Mouse (Mus musculus) hindbrain, embryonic 12.5 days (tissue): ENCODE measurements around the gene Muc20. TPM values are rescaled to one million over a fixed set of nuclear protein-coding genes. Genes with fewer than 3 reads are reported as not detected.

ENCODE experiments used
- ATAC-seq: fragments of 200-750 bp; cut with Nextera tagmentation; 2 replicates; pipeline ENCODE4 v1.8.0; 2017; ENCODE audit warnings: moderate TSS enrichment; ENCODE audit not compliant: low FRiP score
- H3K27ac ChIP-seq: fragments of 300-500 bp; sonication (generic); 2 replicates; pipeline ENCODE4 v1.5.1; 2016; ENCODE audit warnings: mild to moderate bottlenecking
- H3K27me3 ChIP-seq: fragments of 300-500 bp; sonication (generic); 2 replicates; pipeline ENCODE4 v1.6.1; 2016; ENCODE audit warnings: mild to moderate bottlenecking
- H3K36me3 ChIP-seq: fragments of 300-500 bp; sonication (generic); 2 replicates; pipeline ENCODE4 v1.6.1; 2016; ENCODE audit warnings: mild to moderate bottlenecking
- H3K4me1 ChIP-seq: fragments of 300-500 bp; sonication (generic); 2 replicates; pipeline ENCODE4 v1.6.1; 2016
- H3K4me2 ChIP-seq: fragments of 300-500 bp; sonication (generic); replicated peaks from 2 replicates; pipeline ENCODE4 v1.6.1; 2016; ENCODE audit warnings: mild to moderate bottlenecking
- H3K4me3 ChIP-seq: fragments of 300-500 bp; sonication (generic); 2 replicates; pipeline ENCODE4 v1.5.1; 2016; ENCODE audit warnings: mild to moderate bottlenecking
- H3K9ac ChIP-seq: fragments of 300-500 bp; sonication (generic); 2 replicates; pipeline ENCODE4 v1.6.1; 2016; ENCODE audit warnings: mild to moderate bottlenecking, moderate library complexity
- H3K9me3 ChIP-seq: fragments of 300-500 bp; sonication (generic); replicated peaks from 2 replicates; pipeline ENCODE4 v1.6.1; 2016; ENCODE audit warnings: mild to moderate bottlenecking
- WGBS: fragments of 180-500 bp; shearing (Covaris S2); methylation state at CpG from one replicate; pipeline ENCODE4 v1.1.7; 2016; 5-methylcytosine and 5-hydroxymethylcytosine counted together
- polyA plus RNA-seq: library from polyadenylated mRNA; unstranded; fragments of >200 nt; fragmentation: Nextera tagmentation; extraction: Ambion mirVana; gene quantifications from 2 replicates; pipeline ENCODE4 v1.2.1, GENCODE M21; 2016

Gene Muc20
- polyA plus RNA-seq, 1 experiment from 2014 or later, result 0.06 TPM

- H3K9me3 ChIP-seq, result no peaks in the 10 kb centered on the region
- H3K4me1 ChIP-seq, result peaks cover 3% of the 10 kb centered on the region; the same call in 1 of the 2 replicates
- no peak overlapping the region for H3K27ac ChIP-seq
- H3K4me2 ChIP-seq, result no peak overlapping the region
- H3K9ac ChIP-seq, result no peak overlapping the region
- no peak for ATAC-seq
- H3K4me3 ChIP-seq, result no peak overlapping the region
- no peaks in the 10 kb centered on the region for H3K36me3 ChIP-seq
- H3K27me3 ChIP-seq, result no peaks in the 10 kb centered on the region
- WGBS, result 56% methylated on average over 8 of the region's 8 CpGs
Measured at GRCm38 (mm10) chr16:32740003-32740663, 57.1 kb downstream of the Muc20 start.

- Histone ChIP-seq H3K36me3 (no peaks in the 10 kb centered on the region), H3K4me2 (no peak overlapping the region), H3K27me3 (no peaks in the 10 kb centered on the region), H3K4me1 (peaks cover 3% of the 10 kb centered on the region; the same call in 1 of the 2 replicates), H3K27ac (no peak overlapping the region), H3K4me3 (no peak overlapping the region), H3K9ac (no peak overlapping the region), H3K9me3 (peaks cover 7% of the 10 kb centered on the region)
- 49% methylated on average over 3 of the region's 3 CpGs for WGBS
- no peak for ATAC-seq
Measured at GRCm38 (mm10) chr16:32736022-32736421, 61.2 kb downstream of the Muc20 start.

- no peak within 1 kb of the TSS for H3K27ac ChIP-seq
- 93% methylated on average over 2 of the region's 2 CpGs for WGBS
- no peak for ATAC-seq
- no peak within 1 kb of the TSS for H3K4me3 ChIP-seq
- no peaks in the 10 kb centered on the region; the same call in 1 of the 2 replicates for H3K4me1 ChIP-seq
- H3K9ac ChIP-seq, result no peak within 1 kb of the TSS
- peaks cover 7% of the 10 kb centered on the region for H3K9me3 ChIP-seq
- no peaks in the 10 kb centered on the region for H3K36me3 ChIP-seq
- H3K27me3 ChIP-seq, result no peaks in the 10 kb centered on the region
- no peak within 1 kb of the TSS for H3K4me2 ChIP-seq
Measured at GRCm38 (mm10) chr16:32735586-32735985, 61.6 kb downstream of the Muc20 start, which contains the start of gene Muc4. Gene Muc4 (plus strand): TSS chr16:32735886.

- no peaks in the 10 kb centered on the region for H3K27me3 ChIP-seq
- H3K4me2 ChIP-seq, result no peak overlapping the region
- no peak for ATAC-seq
- H3K4me3 ChIP-seq, result no peak overlapping the region
- no peak overlapping the region for H3K27ac ChIP-seq
- no peaks in the 10 kb centered on the region for H3K4me1 ChIP-seq
- 80% methylated on average over 3 of the region's 3 CpGs for WGBS
- H3K9me3 ChIP-seq, result peaks cover 7% of the 10 kb centered on the region
- no peak overlapping the region for H3K9ac ChIP-seq
- no peaks in the 10 kb centered on the region for H3K36me3 ChIP-seq
Measured at GRCm38 (mm10) chr16:32733213-32733612, 64.0 kb downstream of the Muc20 start.

- Histone ChIP-seq H3K4me3 (no peak overlapping the region), H3K4me1 (no peaks in the 10 kb centered on the region), H3K36me3 (no peaks in the 10 kb centered on the region), H3K27me3 (no peaks in the 10 kb centered on the region), H3K27ac (no peak overlapping the region), H3K4me2 (no peak overlapping the region), H3K9me3 (peaks cover 7% of the 10 kb centered on the region), H3K9ac (no peak overlapping the region)
- WGBS, result 72% methylated on average over 1 of the region's 1 CpGs
- ATAC-seq, result no peak
Measured at GRCm38 (mm10) chr16:32728730-32729129, 68.5 kb downstream of the Muc20 start.

- no peaks in the 10 kb centered on the region for H3K36me3 ChIP-seq
- H3K9me3 ChIP-seq, result peaks cover 3% of the 10 kb centered on the region
- no peak overlapping the region for H3K4me2 ChIP-seq
- no peaks in the 10 kb centered on the region for H3K27me3 ChIP-seq
- no peak overlapping the region for H3K4me3 ChIP-seq
- no peak for ATAC-seq
- H3K9ac ChIP-seq, result no peak overlapping the region
- H3K4me1 ChIP-seq, result no peaks in the 10 kb centered on the region
- no peak overlapping the region for H3K27ac ChIP-seq
Measured at GRCm38 (mm10) chr16:32728240-32728639, 69.0 kb downstream of the Muc20 start.

Other genes starting within 250 kb of the Muc20 start
- gene Tfrc, start 188.5 kb downstream of the Muc20 start, polyA plus RNA-seq, result 44.4 and 55.4 TPM in 2 replicates
- gene Tnk2, start 153.6 kb downstream of the Muc20 start, polyA plus RNA-seq, result 15.6 and 17.2 TPM in 2 replicates
- 0.27 and 0.35 TPM in 2 replicates for gene Muc4, start 61.5 kb downstream of the Muc20 start, polyA plus RNA-seq
- gene Smbd1, start 13.0 kb upstream of the Muc20 start, polyA plus RNA-seq, result not detected in 2 replicates
- 121 and 133 TPM in 2 replicates for gene Fyttd1, start 80.1 kb upstream of the Muc20 start, polyA plus RNA-seq
- 27.8 and 30.1 TPM in 2 replicates for gene Rubcn, start 80.3 kb upstream of the Muc20 start, polyA plus RNA-seq
- gene Lrch3, start 116.7 kb upstream of the Muc20 start, polyA plus RNA-seq, result 50.3 and 53.3 TPM in 2 replicates